Mouse (Mus musculus): Measurements from ENCODE around the gene Vmn1r173. TPM values are rescaled to one million over a fixed set of nuclear protein-coding genes. Genes with fewer than 3 reads are reported as not detected.

The Vmn1r173 gene
- total RNA-seq (2023): not detected

GRCm38 (mm10) chr7:23700403-23700802 lies at the start of gene Vmn1r173:
Vmn1r173 (plus strand) TSS chr7:23700703.

GRCm38 (mm10) chr7:23658016-23658415 lies 42.5 kb upstream of the Vmn1r173 start, which contains the start of gene Vmn1r172:
Vmn1r172 (plus strand) TSS chr7:23658316.

GRCm38 (mm10) chr7:23751970-23752369 lies 51.5 kb downstream of the Vmn1r173 start, which contains the start of gene Vmn1r174:
Vmn1r174 (plus strand) TSS chr7:23752270.

Other genes starting within 250 kb of the Vmn1r173 start
- gene Vmn1r167, start 193.5 kb upstream of the Vmn1r173 start, total RNA-seq (2023): not detected
- gene Vmn1r168, start 161.0 kb upstream of the Vmn1r173 start, total RNA-seq (2023): not detected
- not detected for gene Vmn1r169, start 125.2 kb upstream of the Vmn1r173 start, total RNA-seq (2023)
- not detected for gene Vmn1r170, start 94.5 kb upstream of the Vmn1r173 start, total RNA-seq (2023)
- gene Vmn1r171, start 70.0 kb upstream of the Vmn1r173 start, total RNA-seq (2023): not detected
- not detected for gene Vmn1r172, start 42.4 kb upstream of the Vmn1r173 start, total RNA-seq (2023)
- not detected for gene Vmn1r174, start 51.6 kb downstream of the Vmn1r173 start, total RNA-seq (2023)
- not detected for gene Vmn1r175, start 109.9 kb downstream of the Vmn1r173 start, total RNA-seq (2023)
- gene Vmn1r176, start 136.7 kb downstream of the Vmn1r173 start, total RNA-seq (2023): not detected
- not detected for gene Vmn1r177, start 165.7 kb downstream of the Vmn1r173 start, total RNA-seq (2023)
- gene Vmn1r178, start 191.3 kb downstream of the Vmn1r173 start, total RNA-seq (2023): not detected
- not detected for gene Vmn1r179, start 226.3 kb downstream of the Vmn1r173 start, total RNA-seq (2023)
- gene Vmn1r180, start 249.9 kb downstream of the Vmn1r173 start, total RNA-seq (2023): not detected